Mouse (Mus musculus) heart, adult 2 months (tissue): ENCODE results near the gene Trex2. TPM values are rescaled to one million over a fixed set of nuclear protein-coding genes. Genes with fewer than 3 reads are reported as not detected.

ENCODE experiments used
- DNase-seq, 2 experiments: peaks; one replicate each; pipeline ENCODE4 v3.0.0; 2021
- H3K27ac ChIP-seq: fragments of 200-600 bp; 2 replicates; pipeline ENCODE4 v1.8.1; 2022
- H3K27me3 ChIP-seq: fragments of 200-500 bp; 2 replicates; pipeline ENCODE4 v1.6.1; 2012; ENCODE audit warnings: mild to moderate bottlenecking, low read length, inconsistent platforms, mixed read lengths; ENCODE audit not compliant: control insufficient read depth, insufficient read depth
- H3K36me3 ChIP-seq: fragments of 200-500 bp; 2 replicates; pipeline ENCODE4 v1.6.1; 2012; ENCODE audit warnings: low read length, inconsistent platforms; ENCODE audit not compliant: control insufficient read depth, insufficient read depth
- H3K4me1 ChIP-seq: fragments of 200-500 bp; 2 replicates; pipeline ENCODE4 v1.6.1; 2011; ENCODE audit warnings: low read length; ENCODE audit not compliant: control insufficient read depth, insufficient read depth
- H3K4me3 ChIP-seq: fragments of 200-600 bp; 2 replicates; pipeline ENCODE4 v1.8.1; 2022
- H3K79me2 ChIP-seq: fragments of 200-500 bp; replicated peaks from 2 replicates; pipeline ENCODE4 v1.6.1; 2012; ENCODE audit warnings: mild to moderate bottlenecking, inconsistent platforms, low read length, moderate library complexity, mixed read lengths; ENCODE audit not compliant: control insufficient read depth, insufficient read depth
- H3K9ac ChIP-seq: fragments of 200-500 bp; 2 replicates; pipeline ENCODE4 v1.6.1; 2012; ENCODE audit warnings: low read depth, mild to moderate bottlenecking, control low read depth, inconsistent platforms, low read length, mixed read lengths
- CTCF ChIP-seq: fragments of 200-600 bp; IDR thresholded peaks from 2 replicates; pipeline ENCODE4 v1.8.1; 2022; ENCODE audit warnings: antibody characterized with exemption, mild to moderate bottlenecking, moderate library complexity
- EP300 ChIP-seq: fragments of 200-500 bp; IDR thresholded peaks from 2 replicates; pipeline ENCODE4 v1.6.1; 2011; ENCODE audit warnings: low read depth, low read length, control low read depth; ENCODE audit not compliant: insufficient read depth
- POLR2A ChIP-seq: fragments of 200-500 bp; IDR thresholded peaks from 2 replicates; pipeline ENCODE4 v1.6.1; 2011; ENCODE audit warnings: mild to moderate bottlenecking, low read depth, low read length, control low read depth; ENCODE audit not compliant: insufficient read depth
- WGBS: fragments of 180-500 bp; shearing (Covaris S2); methylation state at CpG from one replicate; pipeline ENCODE4 v1.1.7; 2018; 5-methylcytosine and 5-hydroxymethylcytosine counted together
- intact Hi-C: fragments of 180-260 bp; cut with DNase I; formaldehyde crosslinking; loops from one replicate; pipeline ENCODE4 v1.15.1; 2025
- polyA plus RNA-seq: library from polyadenylated mRNA; depleted of rRNA; stranded (reverse); fragments of >200 nt; gene quantifications from 2 replicates; pipeline ENCODE4 v1.2.3, GENCODE M21; 2012
- total RNA-seq, 2 experiments: library from RNA; stranded (reverse); gene quantifications; 2 replicates each; pipeline ENCODE4 v1.2.3; 2021

Trex2 gene
- total and polyA plus RNA-seq, 3 experiments: not detected

GRCm38 (mm10) chrX:73468752-73469151 is 33.6 kb upstream of the Trex2 start:
- Histone ChIP-seq H3K27ac (no peak overlapping the region; the same call in 1 of the 2 replicates), H3K9ac (no peak overlapping the region), H3K4me1 (peaks cover 4% of the 10 kb centered on the region; the same call in 1 of the 2 replicates), H3K36me3 (no peaks in the 10 kb centered on the region), H3K27me3 (no peaks in the 10 kb centered on the region), H3K4me3 (no peak overlapping the region), H3K79me2 (no peaks in the 10 kb centered on the region)
- 50% methylated on average over 1 of the region's 1 CpGs for WGBS
- intact Hi-C loops: no loop called here
- TF ChIP-seq POLR2A (no peak), EP300 (no peak), CTCF (no peak)
- no peak for DNase-seq

- no peak overlapping the region for H3K4me3 ChIP-seq
- WGBS: 58% methylated on average over 3 of the region's 3 CpGs
- intact Hi-C loops: no loop called here
- no peaks in the 10 kb centered on the region for H3K27me3 ChIP-seq
- H3K4me1 ChIP-seq: peaks cover 4% of the 10 kb centered on the region; the same call in 1 of the 2 replicates
- TF ChIP-seq CTCF: no peak
- TF ChIP-seq POLR2A: no peak
- TF ChIP-seq EP300: no peak
- H3K79me2 ChIP-seq: no peaks in the 10 kb centered on the region
- no peak overlapping the region for H3K9ac ChIP-seq
- DNase-seq: no peak
- H3K36me3 ChIP-seq: no peaks in the 10 kb centered on the region
- H3K27ac ChIP-seq: no peak overlapping the region; the same call in none of the 2 replicates
These were observed 33.2 kb upstream of the Trex2 start for GRCm38 (mm10) chrX:73468330-73468729.

GRCm38 (mm10) chrX:73467446-73468241 is 32.5 kb upstream of the Trex2 start:
- Histone ChIP-seq H3K4me3 (no peak overlapping the region), H3K79me2 (no peaks in the 10 kb centered on the region), H3K27ac (peak overlapping the region; percentile 64), H3K36me3 (no peaks in the 10 kb centered on the region), H3K4me1 (peaks cover 4% of the 10 kb centered on the region; the same call in 1 of the 2 replicates), H3K27me3 (no peaks in the 10 kb centered on the region), H3K9ac (no peak overlapping the region)
- DNase-seq: peak; percentile 55
- intact Hi-C loops: no loop called here
- WGBS: 48% methylated on average over 5 of the region's 5 CpGs
- no peak for TF ChIP-seq CTCF
- no peak for TF ChIP-seq EP300
- no peak for TF ChIP-seq POLR2A

GRCm38 (mm10) chrX:73465483-73466186 is 30.5 kb upstream of the Trex2 start:
- peak; percentile 53 to 69 for DNase-seq
- TF ChIP-seq POLR2A: no peak
- no peak for TF ChIP-seq EP300
- no peak for TF ChIP-seq CTCF
- 44% methylated on average over 9 of the region's 9 CpGs for WGBS
- intact Hi-C loops: no loop called here
- Histone ChIP-seq H3K36me3 (no peaks in the 10 kb centered on the region), H3K79me2 (no peaks in the 10 kb centered on the region), H3K4me3 (no peak overlapping the region), H3K27me3 (no peaks in the 10 kb centered on the region), H3K4me1 (peaks cover 4% of the 10 kb centered on the region; the same call in 1 of the 2 replicates), H3K27ac (peak overlapping the region; percentile 17; the same call in 1 of the 2 replicates), H3K9ac (no peak overlapping the region)

GRCm38 (mm10) chrX:73460792-73461191 is 25.6 kb upstream of the Trex2 start:
- Histone ChIP-seq H3K79me2 (no peaks in the 10 kb centered on the region), H3K9ac (no peak overlapping the region), H3K4me3 (no peak overlapping the region), H3K27me3 (no peaks in the 10 kb centered on the region), H3K4me1 (peaks cover 2% of the 10 kb centered on the region; the same call in 1 of the 2 replicates), H3K27ac (no peak overlapping the region), H3K36me3 (no peaks in the 10 kb centered on the region)
- no peak for DNase-seq
- 61% methylated on average over 4 of the region's 4 CpGs for whole genome bisulfite sequencing
- intact Hi-C loops: no loop called here
- no peak for TF ChIP-seq CTCF
- no peak for TF ChIP-seq POLR2A
- TF ChIP-seq EP300: no peak

- H3K36me3 ChIP-seq: no peaks in the 10 kb centered on the region
- intact Hi-C loops: loop anchor here (10.0 kb wide), 1 partner anchor 454 kb away; no protein-coding TSS in a partner anchor
- peak; percentile 87 to 94 for DNase-seq
- H3K9ac ChIP-seq: peak within 1 kb of the TSS; percentile 77
- no peaks in the 10 kb centered on the region for H3K79me2 ChIP-seq
- no peaks in the 10 kb centered on the region for H3K27me3 ChIP-seq
- H3K27ac ChIP-seq: peak within 1 kb of the TSS; percentile 34
- H3K4me3 ChIP-seq: peak within 1 kb of the TSS; percentile 49
- H3K4me1 ChIP-seq: no peaks in the 10 kb centered on the region
- 18% methylated on average over 26 of the region's 26 CpGs for WGBS
- TF ChIP-seq CTCF (peak; percentile 67), POLR2A (no peak), EP300 (0 out of 2 replicates have a peak, but pooled peaks have one; percentile 56)
These were observed 23.8 kb upstream of the Trex2 start, which contains the start of gene Haus7 for GRCm38 (mm10) chrX:73458877-73459392. Haus7 (minus strand) TSS chrX:73459044.
